Mouse (Mus musculus) G1E (cell line): ENCODE data around the gene Kcnq1.

Source experiments
- CTCF ChIP-seq: IDR thresholded peaks from 2 replicates; pipeline ENCODE4 v1.5.1; 2012; ENCODE audit warnings: low read depth, low read length, inconsistent platforms, mixed read lengths
- GATA1 ChIP-seq: IDR thresholded peaks from 2 replicates; pipeline ENCODE4 v1.6.1; 2012; ENCODE audit warnings: borderline replicate concordance, low read length, inconsistent platforms, mixed read lengths
- GATA2 ChIP-seq: IDR thresholded peaks from 2 replicates; pipeline ENCODE4 v1.6.1; 2012; ENCODE audit warnings: low read depth, low read length, inconsistent platforms, borderline replicate concordance
- TAL1 ChIP-seq: conservative IDR thresholded peaks from 2 replicates; pipeline ENCODE4 v1.6.1; 2012; ENCODE audit warnings: low read depth, low read length, inconsistent platforms, mixed read lengths

GRCm38 (mm10) chr7:143142680-143143079 is 36.5 kb downstream of the Kcnq1 start:
- TF ChIP-seq GATA1 (no peak), CTCF (no peak), GATA2 (no peak), TAL1 (no peak)
